In the genomic region with DNA sequence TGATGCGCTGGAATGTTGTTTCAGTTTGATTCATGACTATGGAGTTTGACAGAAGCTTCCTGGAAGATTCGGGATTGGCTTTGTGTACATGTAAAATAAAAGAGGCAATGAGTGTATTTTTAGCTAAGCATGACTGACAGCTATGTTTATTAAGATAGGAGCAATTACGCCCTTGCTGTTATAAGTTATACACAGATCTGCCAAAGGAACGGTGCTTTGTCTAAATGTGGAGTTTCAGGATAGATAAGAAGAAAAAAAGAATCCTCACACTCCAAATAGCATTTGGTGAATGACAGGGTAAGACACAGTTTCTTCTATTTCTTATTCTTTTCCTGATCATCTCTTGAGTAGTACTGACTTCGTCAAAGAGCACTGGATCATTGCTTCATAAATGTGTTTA, we compare ENCODE assay signal across 33 mouse cellular contexts. TPM values are rescaled to one million over a fixed set of nuclear protein-coding genes. Genes with fewer than 3 reads are reported as not detected.
A peak's percentile ranks its signal among the peaks of the same experiment; 100 is the strongest.
DNase-seq lines count a peak whose midpoint lies in the region; ATAC-seq lines count a peak whose summit lies in the region.
"Had no signal": no experiment of that assay in that cellular context is flagged by ENCODE, and none has a peak within 500 bp of the region (broad histone marks: within the 10 kb centered on the region; RNA-seq: fewer than 3 reads in every experiment).

No protein-coding gene starts in this region.

- no peak for ATAC-seq in forebrain, embryonic 15.5 days (replicated peaks)
- no peak for ATAC-seq in hindbrain, embryonic 16.5 days
- ATAC-seq in midbrain, embryonic 13.5 days, result no peak
- no peak for ATAC-seq in midbrain, embryonic 11.5 days (ENCODE audit: low FRiP score)
- ATAC-seq in erythroid progenitor cell, adult 5-6 weeks (replicated peaks; ENCODE audit: low FRiP score, poor library complexity, severe bottlenecking), result no peak
- ATAC-seq: activated CD4-positive, CD25-positive, alpha-beta regulatory T cell, adult 4 months; intestine, postnatal 0 days had no signal

- peaks cover 30% of the 10 kb centered on the region for H3K4me1 ChIP-seq in forebrain, embryonic 15.5 days
- peaks cover 22% of the 10 kb centered on the region for H3K4me1 ChIP-seq in forebrain, embryonic 10.5 days
- peaks cover 2% of the 10 kb centered on the region; the same call in 1 of the 2 replicates for H3K4me1 ChIP-seq in hindbrain, embryonic 16.5 days (ENCODE audit: control insufficient read depth, insufficient read depth, low read depth, low read length)
- H3K4me1 ChIP-seq in hindbrain, embryonic 10.5 days (replicated peaks), result 0 out of 2 replicates have a peak, but pooled peaks cover 4% of the 10 kb centered on the region
- peaks cover 6% of the 10 kb centered on the region for H3K4me1 ChIP-seq in midbrain, embryonic 13.5 days (replicated peaks)
- H3K4me1 ChIP-seq in midbrain, embryonic 11.5 days (ENCODE audit: control insufficient read depth, insufficient read depth, low read length), result no peaks in the 10 kb centered on the region; the same call in 1 of the 2 replicates
- H3K4me1 ChIP-seq: heart, embryonic 12.5 days; lung, embryonic 15.5 days; neural tube, embryonic 12.5 days had no signal

- 61% methylated on average over 5 of the region's 5 CpGs for WGBS in forebrain, embryonic 15.5 days
- WGBS in forebrain, embryonic 10.5 days, result 92% methylated on average over 5 of the region's 5 CpGs
- 75% methylated on average over 5 of the region's 5 CpGs for WGBS in hindbrain, embryonic 16.5 days
- whole genome bisulfite sequencing in hindbrain, embryonic 10.5 days, result 91% methylated on average over 5 of the region's 5 CpGs
- WGBS in midbrain, embryonic 13.5 days, result 82% methylated on average over 5 of the region's 5 CpGs
- 91% methylated on average over 5 of the region's 5 CpGs for WGBS in midbrain, embryonic 11.5 days

- H3K27me3 ChIP-seq in forebrain, embryonic 15.5 days, result no peaks in the 10 kb centered on the region
- H3K27me3 ChIP-seq in forebrain, embryonic 10.5 days (ENCODE audit: poor library complexity, severe bottlenecking), result no peaks in the 10 kb centered on the region
- H3K27me3 ChIP-seq in hindbrain, embryonic 16.5 days (replicated peaks; ENCODE audit: control insufficient read depth, insufficient read depth, low read length), result no peaks in the 10 kb centered on the region
- no peaks in the 10 kb centered on the region for H3K27me3 ChIP-seq in hindbrain, embryonic 10.5 days (ENCODE audit: insufficient read depth, poor library complexity, severe bottlenecking)
- H3K27me3 ChIP-seq in midbrain, embryonic 13.5 days, result no peaks in the 10 kb centered on the region
- H3K27me3 ChIP-seq in midbrain, embryonic 11.5 days (ENCODE audit: control insufficient read depth, insufficient read depth, low read length), result no peaks in the 10 kb centered on the region
- H3K27me3 ChIP-seq: embryonic facial prominence, embryonic 13.5 days; heart, embryonic 12.5 days; limb, embryonic 13.5 days; lung, embryonic 15.5 days; neural tube, embryonic 12.5 days had no signal

- H3K27ac ChIP-seq in forebrain, embryonic 15.5 days (replicated peaks), result peak overlapping the region; percentile 55
- no peak overlapping the region for H3K27ac ChIP-seq in forebrain, embryonic 10.5 days
- H3K27ac ChIP-seq in hindbrain, embryonic 16.5 days (ENCODE audit: low read depth, low read length), result peak overlapping the region; percentile 55; the same call in 1 of the 2 replicates
- no peak overlapping the region for H3K27ac ChIP-seq in hindbrain, embryonic 10.5 days
- peak overlapping the region; percentile 25; the same call in 1 of the 2 replicates for H3K27ac ChIP-seq in midbrain, embryonic 13.5 days
- no peak overlapping the region for H3K27ac ChIP-seq in midbrain, embryonic 11.5 days (ENCODE audit: low read depth, low read length)
- H3K27ac ChIP-seq: embryonic facial prominence, embryonic 13.5 days; forebrain, embryonic 12.5 days; heart, adult 2 months; limb, embryonic 13.5 days; lung, embryonic 15.5 days; neural tube, embryonic 12.5 days; stomach, postnatal 0 days had no signal

- no peak overlapping the region for H3K9ac ChIP-seq in forebrain, embryonic 15.5 days (replicated peaks)
- no peak overlapping the region for H3K9ac ChIP-seq in hindbrain, embryonic 16.5 days (ENCODE audit: low read depth, low read length)
- H3K9ac ChIP-seq in midbrain, embryonic 13.5 days (replicated peaks), result no peak overlapping the region
- no peak overlapping the region for H3K9ac ChIP-seq in midbrain, embryonic 11.5 days (ENCODE audit: low read length)
- H3K9ac ChIP-seq: embryonic facial prominence, embryonic 13.5 days; forebrain, embryonic 12.5 days; heart, embryonic 12.5 days; limb, embryonic 13.5 days; lung, embryonic 15.5 days; midbrain, embryonic 12.5 days; neural tube, embryonic 12.5 days had no signal

- H3K4me3 ChIP-seq in forebrain, embryonic 15.5 days, result no peak overlapping the region
- H3K4me3 ChIP-seq in forebrain, embryonic 10.5 days, result no peak overlapping the region
- H3K4me3 ChIP-seq in hindbrain, embryonic 16.5 days (ENCODE audit: low read length), result no peak overlapping the region
- no peak overlapping the region for H3K4me3 ChIP-seq in hindbrain, embryonic 10.5 days
- no peak overlapping the region for H3K4me3 ChIP-seq in midbrain, embryonic 13.5 days (replicated peaks)
- H3K4me3 ChIP-seq in midbrain, embryonic 11.5 days (ENCODE audit: low read depth, low read length), result no peak overlapping the region
- H3K4me3 ChIP-seq: embryonic facial prominence, embryonic 13.5 days; forebrain, embryonic 12.5 days; heart, adult 2 months; heart, embryonic 12.5 days; limb, embryonic 13.5 days; lung, embryonic 15.5 days; midbrain, embryonic 12.5 days; myocyte; neural tube, embryonic 12.5 days had no signal

- DNase-seq in forebrain, embryonic 10.5 days (ENCODE audit: extremely low spot score, low spot score), result no peak
- DNase-seq in hindbrain, embryonic 10.5 days (ENCODE audit: low spot score), result no peak
- DNase-seq in midbrain, embryonic 11.5 days (ENCODE audit: low spot score, missing footprints), result no peak
- DNase-seq in telencephalon, adult 2 months (ENCODE audit: low read depth, low spot score), result peak; percentile 45
- DNase-seq: adrenal gland, adult 2 months; cerebellum, adult 11 months; cerebellum, adult 9-10 months; cerebellum, postnatal 36 days; heart, adult 2 months; heart, postnatal 4 days; layer of hippocampus, adult 9-11 months; right cerebral cortex, postnatal 4 days; thymus, adult 2 months; thymus, postnatal 4 days had no signal

- no peaks in the 10 kb centered on the region for H3K9me3 ChIP-seq in forebrain, embryonic 15.5 days
- no peaks in the 10 kb centered on the region; the same call in 1 of the 2 replicates for H3K9me3 ChIP-seq in forebrain, embryonic 10.5 days
- no peaks in the 10 kb centered on the region for H3K9me3 ChIP-seq in hindbrain, embryonic 16.5 days (ENCODE audit: control insufficient read depth, low read length)
- H3K9me3 ChIP-seq in hindbrain, embryonic 10.5 days, result no peaks in the 10 kb centered on the region
- H3K9me3 ChIP-seq in midbrain, embryonic 13.5 days, result no peaks in the 10 kb centered on the region; the same call in 1 of the 2 replicates
- no peaks in the 10 kb centered on the region for H3K9me3 ChIP-seq in midbrain, embryonic 11.5 days (ENCODE audit: control insufficient read depth, low read length)
- H3K9me3 ChIP-seq: embryonic facial prominence, embryonic 13.5 days; forebrain, embryonic 12.5 days; lung, embryonic 15.5 days; midbrain, embryonic 12.5 days; neural tube, embryonic 12.5 days had no signal

- no peaks in the 10 kb centered on the region for H3K36me3 ChIP-seq in forebrain, embryonic 15.5 days
- no peaks in the 10 kb centered on the region for H3K36me3 ChIP-seq in forebrain, embryonic 10.5 days (replicated peaks)
- no peaks in the 10 kb centered on the region for H3K36me3 ChIP-seq in hindbrain, embryonic 16.5 days (ENCODE audit: control insufficient read depth, insufficient read depth, low read length)
- no peaks in the 10 kb centered on the region for H3K36me3 ChIP-seq in hindbrain, embryonic 10.5 days
- H3K36me3 ChIP-seq in midbrain, embryonic 13.5 days, result no peaks in the 10 kb centered on the region
- no peaks in the 10 kb centered on the region for H3K36me3 ChIP-seq in midbrain, embryonic 11.5 days (ENCODE audit: control insufficient read depth, insufficient read depth, low read length)
- H3K36me3 ChIP-seq: embryonic facial prominence, embryonic 13.5 days; forebrain, embryonic 12.5 days; heart, embryonic 12.5 days; limb, embryonic 13.5 days; lung, embryonic 15.5 days; midbrain, embryonic 12.5 days; neural tube, embryonic 12.5 days had no signal

- H3K4me2 ChIP-seq in forebrain, embryonic 15.5 days (replicated peaks), result no peak overlapping the region
- no peak overlapping the region for H3K4me2 ChIP-seq in hindbrain, embryonic 16.5 days (ENCODE audit: low read length)
- no peak overlapping the region for H3K4me2 ChIP-seq in midbrain, embryonic 13.5 days (replicated peaks)
- H3K4me2 ChIP-seq in midbrain, embryonic 11.5 days, result no peak overlapping the region
- H3K4me2 ChIP-seq: embryonic facial prominence, embryonic 13.5 days; forebrain, embryonic 12.5 days; heart, embryonic 12.5 days; limb, embryonic 13.5 days; liver, embryonic 11.5 days; lung, embryonic 15.5 days; midbrain, embryonic 12.5 days; neural tube, embryonic 12.5 days had no signal

RNA-seq across cellular contexts. Expression of a gene that starts 17.2 kb away (rescaled TPM):
- 2.6 and 3.1 TPM in 2 replicates for polyA plus RNA-seq in forebrain, embryonic 15.5 days (2015; fragmentation: Nextera tagmentation; extraction: Ambion mirVana)
- 0.32 and 0.36 TPM in 2 replicates for polyA plus RNA-seq in forebrain, embryonic 10.5 days (2016; fragmentation: Nextera tagmentation; extraction: Ambion mirVana)
- polyA plus RNA-seq in hindbrain, embryonic 16.5 days (2015; fragmentation: Nextera tagmentation; extraction: Ambion mirVana), result 1.7 and 2.2 TPM in 2 replicates
- 0.75 and 1.1 TPM in 2 replicates for polyA plus RNA-seq in hindbrain, embryonic 10.5 days (2016; fragmentation: Nextera tagmentation; extraction: Ambion mirVana)
- 0.54 and 0.75 TPM in 2 replicates for polyA plus RNA-seq in midbrain, embryonic 13.5 days (2015; fragmentation: Nextera tagmentation; extraction: Ambion mirVana)
- 0.72 and 1.3 TPM in 2 replicates for polyA plus RNA-seq in midbrain, embryonic 11.5 days (2014; fragmentation: Nextera tagmentation; extraction: Ambion mirVana)
- total RNA-seq in erythroid progenitor cell, adult 5-6 weeks (2015; ENCODE audit: low replicate concordance), result not detected in 2 replicates
- not detected in 2 replicates for total RNA-seq in erythroid progenitor cell, adult 5-6 weeks (2017; ENCODE audit: low replicate concordance)
- total RNA-seq: CH12.LX; megakaryocyte progenitor cell, adult 5-6 weeks had no signal
- polyA plus RNA-seq: activated CD4-positive, CD25-positive, alpha-beta regulatory T cell, adult 4 months; C2C12; myocyte had no signal

Comparison
In these comparisons a context has a peak if more than half of its experiments do, and no peak if none do; other contexts are left out.
1. H3K27ac ChIP-seq: peak in forebrain, embryonic 15.5 days (single experiment), hindbrain, embryonic 16.5 days (single experiment) and midbrain, embryonic 13.5 days (single experiment); none in forebrain, embryonic 10.5 days (single experiment), hindbrain, embryonic 10.5 days (single experiment) and midbrain, embryonic 11.5 days (single experiment).